Mouse (Mus musculus) hindbrain, embryonic 11.5 days (tissue): Measurements from ENCODE around the gene Hip1. TPM values are rescaled to one million over a fixed set of nuclear protein-coding genes. Genes with fewer than 3 reads are reported as not detected.

Experiments
- ATAC-seq: fragments of 200-750 bp; cut with Nextera tagmentation; 2 replicates; pipeline ENCODE4 v1.8.0; 2017; ENCODE audit warnings: mild to moderate bottlenecking, moderate TSS enrichment, moderate library complexity; ENCODE audit not compliant: low FRiP score
- DNase-seq: peaks from one replicate; pipeline ENCODE4 v3.0.0-alpha.2; 2015; ENCODE audit warnings: low spot score
- H3K27ac ChIP-seq: fragments of 300-500 bp; sonication (generic); 2 replicates; pipeline ENCODE4 v1.5.1; 2014; ENCODE audit warnings: mild to moderate bottlenecking, low read depth, low read length
- H3K27me3 ChIP-seq: fragments of 300-500 bp; sonication (generic); 2 replicates; pipeline ENCODE4 v1.6.1; 2014; ENCODE audit warnings: mild to moderate bottlenecking, low read length, moderate library complexity, mixed read lengths; ENCODE audit not compliant: control insufficient read depth, insufficient read depth
- H3K36me3 ChIP-seq: fragments of 300-500 bp; sonication (generic); 2 replicates; pipeline ENCODE4 v1.6.1; 2014; ENCODE audit warnings: mild to moderate bottlenecking, low read length, moderate library complexity, mixed read lengths; ENCODE audit not compliant: control insufficient read depth, insufficient read depth
- H3K4me1 ChIP-seq: fragments of 300-500 bp; sonication (generic); replicated peaks from 2 replicates; pipeline ENCODE4 v1.6.1; 2014; ENCODE audit warnings: low read length, mixed read lengths; ENCODE audit not compliant: control insufficient read depth, insufficient read depth
- H3K4me2 ChIP-seq: fragments of 300-500 bp; sonication (generic); replicated peaks from 2 replicates; pipeline ENCODE4 v1.6.1; 2014; ENCODE audit warnings: mild to moderate bottlenecking, low read depth, low read length
- H3K4me3 ChIP-seq: fragments of 300-500 bp; sonication (generic); 2 replicates; pipeline ENCODE4 v1.5.1; 2014; ENCODE audit warnings: low read depth, low read length
- H3K9ac ChIP-seq: fragments of 300-500 bp; sonication (generic); 2 replicates; pipeline ENCODE4 v1.6.1; 2014; ENCODE audit warnings: low read depth, low read length
- H3K9me3 ChIP-seq: fragments of 300-500 bp; sonication (generic); 2 replicates; pipeline ENCODE4 v1.6.1; 2016; ENCODE audit warnings: low read length; ENCODE audit not compliant: control insufficient read depth
- WGBS: fragments of 180-500 bp; shearing (Covaris S2); extraction: QIAGEN DNeasy Blood & Tissue Kit; methylation state at CpG from one replicate; pipeline ENCODE4 v1.1.7; 2014; 5-methylcytosine and 5-hydroxymethylcytosine counted together
- polyA plus RNA-seq: library from polyadenylated mRNA; unstranded; fragments of >200 nt; fragmentation: Nextera tagmentation; extraction: Ambion mirVana; gene quantifications from 2 replicates; pipeline ENCODE4 v1.2.1, GENCODE M21; 2014

Hip1 gene
- polyA plus RNA-seq, 1 experiment from 2014 or later = 50.0 TPM

DNA sequence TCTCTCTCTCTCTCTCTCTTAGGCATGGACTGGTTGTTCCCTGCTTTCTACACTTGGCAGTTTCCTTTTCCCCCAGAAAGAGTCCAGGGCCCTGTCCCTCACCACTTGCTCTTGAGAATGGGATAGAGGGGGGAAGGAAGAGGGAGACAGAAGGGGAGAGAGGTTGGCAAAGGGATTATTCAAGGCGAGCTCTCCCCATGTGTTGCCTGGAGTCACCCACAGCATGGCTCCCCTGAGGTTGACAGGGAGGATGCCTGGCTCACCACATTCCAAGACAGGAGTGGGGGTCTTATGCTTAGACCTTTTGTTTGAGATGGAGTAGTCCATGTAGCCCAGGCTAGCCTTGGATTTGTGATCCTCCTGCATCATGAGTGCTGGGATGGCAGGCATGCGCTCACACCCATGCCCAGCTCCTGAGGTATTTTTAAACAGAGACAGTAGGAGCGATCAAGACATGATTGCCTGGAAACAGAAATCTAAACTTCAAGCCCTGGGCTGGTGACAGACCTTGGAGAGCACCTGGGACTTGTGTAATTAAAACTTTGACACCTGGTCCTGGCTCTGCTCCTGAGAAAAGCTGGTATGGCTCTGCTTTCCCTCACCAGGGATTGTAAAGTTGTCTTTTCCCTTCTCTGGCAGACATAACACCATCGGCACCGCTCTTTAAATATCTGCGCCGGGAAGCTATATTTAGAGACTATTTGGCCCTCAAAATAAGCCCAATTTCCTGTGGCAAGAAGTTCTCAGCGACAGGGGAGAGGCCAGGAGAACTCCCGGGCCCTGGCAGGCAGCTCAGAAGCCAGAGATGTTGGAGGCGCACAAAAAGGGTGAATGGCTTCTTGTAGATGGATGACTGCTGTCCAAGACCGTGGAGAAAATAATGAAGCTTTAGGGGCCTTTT, 20.0 kb downstream of the Hip1 start:
- Histone ChIP-seq H3K9ac (no peak overlapping the region), H3K9me3 (no peaks in the 10 kb centered on the region), H3K27me3 (no peaks in the 10 kb centered on the region), H3K36me3 (no peaks in the 10 kb centered on the region), H3K27ac (no peak overlapping the region), H3K4me1 (no peaks in the 10 kb centered on the region), H3K4me2 (no peak overlapping the region), H3K4me3 (no peak overlapping the region)
- 79% methylated on average over 11 of the region's 11 CpGs for WGBS
- DNase-seq (no peak), ATAC-seq (no peak)

DNA sequence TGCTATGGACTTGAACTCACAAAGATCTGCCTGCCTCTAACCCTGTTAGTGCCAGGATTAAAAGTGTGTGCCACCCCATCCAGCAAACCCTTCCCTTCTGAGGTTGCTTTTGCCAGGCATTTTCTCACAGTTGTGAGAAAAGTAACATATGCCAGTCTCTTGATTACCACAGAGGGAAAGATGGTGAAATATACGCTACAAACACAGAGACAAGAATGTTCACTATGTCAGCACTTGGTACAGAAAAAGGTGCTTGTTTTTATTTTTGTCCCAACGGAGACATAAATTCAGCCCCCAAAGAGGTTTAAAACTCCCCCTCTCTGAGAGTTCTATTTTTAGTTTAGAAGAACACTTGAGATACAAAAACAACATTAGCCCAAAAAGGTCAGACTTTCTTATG, 20.8 kb downstream of the Hip1 start:
- H3K9me3 ChIP-seq = no peaks in the 10 kb centered on the region
- no peaks in the 10 kb centered on the region for H3K36me3 ChIP-seq
- H3K27me3 ChIP-seq = no peaks in the 10 kb centered on the region
- no peak overlapping the region for H3K9ac ChIP-seq
- H3K4me1 ChIP-seq = no peaks in the 10 kb centered on the region
- no peak overlapping the region for H3K4me2 ChIP-seq
- H3K4me3 ChIP-seq = no peak overlapping the region
- H3K27ac ChIP-seq = no peak overlapping the region
- DNase-seq (no peak), ATAC-seq (no peak)
- WGBS = 94% methylated on average over 2 of the region's 2 CpGs

DNA sequence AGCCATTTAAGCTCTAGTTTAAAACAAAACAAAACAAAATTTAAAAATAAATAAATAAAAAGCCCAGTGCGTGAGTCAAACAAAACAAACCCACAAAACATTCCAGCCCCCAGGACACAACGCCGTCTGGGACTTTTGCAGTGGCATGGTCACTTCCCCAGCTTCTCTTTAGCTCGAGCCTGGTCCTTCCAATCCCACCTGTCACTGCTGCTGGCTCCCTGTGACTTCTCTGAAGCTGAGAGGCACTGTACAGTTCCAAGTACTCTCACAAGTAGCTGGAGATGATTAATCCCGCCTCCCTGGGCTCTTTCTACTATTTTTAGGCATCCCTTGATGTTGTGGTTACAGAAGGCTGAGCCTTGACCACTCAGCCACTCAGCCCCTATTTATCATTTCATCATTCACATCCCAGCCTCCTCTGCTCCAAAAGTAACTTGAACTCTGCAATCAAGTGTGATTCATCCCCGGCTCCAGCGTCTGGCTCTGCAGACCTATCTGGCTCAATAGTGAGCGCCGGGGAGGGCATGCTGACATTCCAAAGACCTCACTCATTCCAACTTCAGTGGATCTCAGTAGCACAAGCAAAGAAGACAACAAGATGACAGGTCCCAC, 22.7 kb downstream of the Hip1 start:
- DNase-seq (no peak), ATAC-seq (no peak)
- Histone ChIP-seq H3K4me1 (no peaks in the 10 kb centered on the region), H3K4me3 (no peak overlapping the region), H3K4me2 (no peak overlapping the region), H3K9ac (no peak overlapping the region), H3K36me3 (no peaks in the 10 kb centered on the region), H3K27ac (no peak overlapping the region), H3K27me3 (no peaks in the 10 kb centered on the region), H3K9me3 (no peaks in the 10 kb centered on the region)
- WGBS = 86% methylated on average over 9 of the region's 9 CpGs

DNA sequence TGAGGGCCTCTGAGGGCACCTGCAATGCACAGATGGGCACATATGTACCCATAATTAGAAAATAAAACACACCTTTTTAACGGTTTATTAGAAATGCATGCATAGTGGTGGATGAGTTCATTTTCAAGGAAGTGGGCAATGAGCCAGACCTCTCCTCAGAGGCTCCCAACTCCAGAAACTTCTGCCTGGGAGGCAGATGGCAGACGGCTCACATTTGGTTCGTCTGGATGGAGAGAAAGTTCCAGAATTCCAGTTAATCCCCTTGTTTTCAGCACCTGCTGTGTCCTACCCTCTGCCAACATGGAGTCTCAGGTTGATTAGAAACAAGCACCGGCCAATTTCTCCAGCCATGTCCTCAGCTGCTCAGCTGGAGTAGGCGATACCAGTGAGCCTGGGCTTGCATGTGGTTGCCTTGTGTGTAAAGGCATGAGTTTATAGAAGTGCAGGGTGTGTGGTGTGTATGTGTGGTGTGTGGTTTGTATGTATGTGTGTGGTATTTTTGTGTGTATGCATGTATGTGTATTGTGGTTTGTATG, 27.5 kb downstream of the Hip1 start:
- Histone ChIP-seq H3K4me1 (no peaks in the 10 kb centered on the region), H3K27ac (no peak overlapping the region), H3K4me2 (no peak overlapping the region), H3K27me3 (no peaks in the 10 kb centered on the region), H3K4me3 (no peak overlapping the region), H3K9me3 (0 out of 2 replicates have a peak, but pooled peaks cover 2% of the 10 kb centered on the region), H3K9ac (no peak overlapping the region), H3K36me3 (no peaks in the 10 kb centered on the region)
- ATAC-seq (no peak), DNase-seq (no peak)
- 94% methylated on average over 5 of the region's 5 CpGs for WGBS

DNA sequence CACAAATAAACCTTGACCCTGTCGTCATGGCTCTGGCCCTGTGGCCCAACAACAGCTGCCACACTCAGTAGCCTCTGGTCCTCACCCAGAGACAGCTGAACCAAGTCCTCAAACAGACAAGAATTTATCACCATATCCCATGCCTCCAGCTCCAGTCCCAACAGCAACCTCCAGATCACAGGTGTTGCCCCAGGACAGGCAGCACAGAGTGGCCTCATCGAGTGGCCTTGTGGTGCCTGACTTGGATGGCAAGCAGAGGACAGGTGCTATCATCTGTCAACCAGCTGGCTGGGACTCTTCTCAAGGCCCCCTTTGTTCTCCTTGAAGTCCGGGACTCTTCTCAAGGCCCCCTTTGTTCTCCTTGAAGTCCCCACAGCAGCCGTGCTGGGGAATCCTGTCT, 31.8 kb downstream of the Hip1 start:
- 35% methylated on average over 4 of the region's 4 CpGs for WGBS
- no peak for ATAC-seq

DNA sequence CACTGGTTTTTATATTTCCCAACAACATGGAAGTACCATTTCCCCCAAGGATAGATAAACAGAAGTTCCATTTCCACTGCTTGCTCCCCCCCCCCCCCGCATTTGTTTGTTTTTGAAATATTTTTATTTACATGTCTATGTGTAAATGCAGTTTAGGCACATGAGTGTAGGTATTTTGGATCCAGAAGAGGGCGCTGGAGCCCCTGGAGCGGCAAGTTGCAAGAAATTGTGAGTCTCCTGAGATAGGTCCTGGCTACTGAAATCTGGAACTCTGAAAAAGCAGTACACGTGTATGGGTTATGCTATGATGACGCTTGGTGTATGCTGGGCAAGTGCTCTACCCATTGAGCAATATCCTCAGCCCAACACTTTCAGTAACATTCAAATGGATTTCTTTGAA, 33.8 kb downstream of the Hip1 start:
- no peaks in the 10 kb centered on the region for H3K36me3 ChIP-seq
- H3K27me3 ChIP-seq = no peaks in the 10 kb centered on the region
- 0 out of 2 replicates have a peak, but pooled peaks cover under 1% of the 10 kb centered on the region for H3K9me3 ChIP-seq
- H3K4me1 ChIP-seq = no peaks in the 10 kb centered on the region
- 62% methylated on average over 5 of the region's 5 CpGs for WGBS
- DNase-seq = no peak
- H3K9ac ChIP-seq = no peak overlapping the region
- H3K27ac ChIP-seq = no peak overlapping the region
- no peak overlapping the region for H3K4me3 ChIP-seq
- H3K4me2 ChIP-seq = no peak overlapping the region
- ATAC-seq = no peak

More for the DNA sequence above, 31.8 kb downstream of the Hip1 start:
- Histone ChIP-seq H3K27ac (no peak overlapping the region), H3K4me2 (no peak overlapping the region), H3K4me3 (no peak overlapping the region), H3K27me3 (no peaks in the 10 kb centered on the region), H3K4me1 (no peaks in the 10 kb centered on the region), H3K36me3 (no peaks in the 10 kb centered on the region), H3K9ac (no peak overlapping the region), H3K9me3 (0 out of 2 replicates have a peak, but pooled peaks cover 2% of the 10 kb centered on the region)
- peak; percentile 10 for DNase-seq

DNA sequence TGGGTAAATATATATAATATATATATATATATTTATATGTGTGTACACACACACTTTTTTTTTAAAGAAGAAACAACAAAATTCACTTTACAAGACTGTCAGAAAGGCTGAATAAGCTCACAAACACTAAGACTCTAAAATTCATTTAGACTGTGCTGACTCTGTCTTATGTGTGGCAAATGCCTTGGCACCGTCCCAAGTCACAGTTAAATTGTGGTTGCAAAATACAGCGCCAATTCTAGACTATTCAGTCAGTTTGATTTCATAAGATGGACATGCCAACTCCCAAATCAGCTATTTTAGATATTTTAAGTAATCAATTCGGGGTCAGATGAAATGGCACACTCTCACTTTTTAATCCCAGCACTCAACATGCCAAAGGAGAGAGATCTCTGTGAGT, 36.6 kb downstream of the Hip1 start:
- no peak overlapping the region for H3K4me3 ChIP-seq
- H3K9me3 ChIP-seq = no peaks in the 10 kb centered on the region
- WGBS = 89% methylated on average over 3 of the region's 3 CpGs
- H3K9ac ChIP-seq = no peak overlapping the region
- no peaks in the 10 kb centered on the region for H3K36me3 ChIP-seq
- no peak overlapping the region for H3K27ac ChIP-seq
- H3K4me1 ChIP-seq = no peaks in the 10 kb centered on the region
- H3K4me2 ChIP-seq = no peak overlapping the region
- no peaks in the 10 kb centered on the region for H3K27me3 ChIP-seq
- no peak for DNase-seq
- ATAC-seq = no peak

DNA sequence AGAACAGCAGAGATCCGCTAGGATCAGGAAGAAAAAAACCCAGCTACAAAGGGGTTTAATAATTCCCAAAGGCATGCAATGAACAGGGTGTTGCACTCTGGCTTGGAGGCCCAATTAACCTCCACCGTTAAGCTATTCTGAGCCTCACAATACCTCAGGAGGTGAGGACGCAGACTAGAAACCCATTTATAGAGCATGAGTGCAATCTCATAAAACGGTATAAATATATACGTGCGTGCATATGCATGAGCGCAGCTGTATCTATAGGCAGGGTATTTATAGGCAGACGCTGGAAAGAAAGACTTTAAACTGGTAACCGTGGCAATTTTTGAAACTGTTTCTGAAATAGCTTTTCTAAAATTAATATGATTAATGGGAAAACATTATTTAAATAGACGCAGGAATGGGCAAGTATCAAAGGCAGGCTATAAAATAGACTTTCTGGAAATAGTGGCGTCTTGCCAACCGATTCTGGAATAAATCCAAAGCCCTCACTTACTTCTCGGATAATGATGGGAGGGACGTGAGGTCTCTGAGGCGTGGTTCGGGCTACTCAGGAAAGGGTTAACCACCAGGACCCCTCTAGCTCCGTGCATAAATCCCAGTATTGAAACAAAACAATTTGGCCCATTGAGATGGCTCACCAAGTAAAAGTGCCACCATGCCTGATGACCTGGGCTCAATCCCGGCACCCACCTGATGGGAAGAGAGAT, 37.2 kb downstream of the Hip1 start:
- no peaks in the 10 kb centered on the region for H3K36me3 ChIP-seq

More for the DNA sequence above, 37.2 kb downstream of the Hip1 start:
- Histone ChIP-seq H3K9ac (no peak overlapping the region), H3K27me3 (no peaks in the 10 kb centered on the region), H3K9me3 (no peaks in the 10 kb centered on the region), H3K4me3 (no peak overlapping the region), H3K27ac (no peak overlapping the region), H3K4me2 (no peak overlapping the region), H3K4me1 (no peaks in the 10 kb centered on the region)
- 82% methylated on average over 18 of the region's 18 CpGs for WGBS
- ATAC-seq = no peak
- DNase-seq = no peak
